Mouse (Mus musculus): Measurements from ENCODE around the gene Nav1. TPM values are rescaled to one million over a fixed set of nuclear protein-coding genes. Genes with fewer than 3 reads are reported as not detected.

The Nav1 gene
- polyA plus RNA-seq, 1 experiment from 2014 or later: 34.9 TPM

DNA sequence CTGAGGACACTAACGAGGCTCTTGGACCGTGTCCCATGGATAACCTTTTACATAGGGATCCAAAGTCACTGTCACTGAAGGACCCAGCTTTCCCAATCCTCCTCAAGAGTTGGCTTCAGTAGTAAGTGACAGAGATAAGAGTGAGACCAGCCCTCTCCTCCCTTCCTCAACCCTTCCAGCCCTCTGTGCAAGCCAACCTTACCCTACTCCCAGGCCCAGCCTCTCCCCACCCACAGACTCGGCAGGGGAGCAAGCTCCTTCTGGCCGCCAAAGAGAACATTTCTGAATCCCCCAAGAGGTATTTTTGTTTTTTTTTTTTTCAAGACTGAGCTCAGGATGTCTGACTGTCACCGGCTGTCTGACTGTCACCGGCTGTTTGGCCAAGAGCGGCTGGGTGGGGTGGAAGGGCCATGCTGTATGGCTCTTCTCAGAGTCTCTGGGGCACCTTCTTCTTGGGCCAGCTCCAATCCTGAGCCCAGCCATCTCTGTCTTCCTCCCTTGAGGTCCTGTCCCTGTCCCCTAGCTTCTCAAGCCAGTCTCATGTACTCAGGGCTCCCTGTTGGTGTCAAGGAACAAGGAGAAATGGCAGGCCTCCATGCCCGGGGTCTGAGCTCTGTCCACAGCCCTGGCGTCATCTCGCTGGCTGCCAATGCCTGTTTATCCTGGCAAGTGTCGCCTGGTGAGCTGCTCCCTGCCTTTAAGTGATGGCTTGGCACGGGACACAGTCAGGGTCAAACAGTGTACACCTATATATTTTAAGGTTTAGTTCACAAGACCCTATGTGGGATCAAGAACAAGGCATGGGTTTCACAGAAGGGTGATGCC is 68.4 kb downstream of the Nav1 start:
- WGBS: 87% methylated on average over 12 of the region's 12 CpGs
- no peak overlapping the region for H3K9ac ChIP-seq

DNA sequence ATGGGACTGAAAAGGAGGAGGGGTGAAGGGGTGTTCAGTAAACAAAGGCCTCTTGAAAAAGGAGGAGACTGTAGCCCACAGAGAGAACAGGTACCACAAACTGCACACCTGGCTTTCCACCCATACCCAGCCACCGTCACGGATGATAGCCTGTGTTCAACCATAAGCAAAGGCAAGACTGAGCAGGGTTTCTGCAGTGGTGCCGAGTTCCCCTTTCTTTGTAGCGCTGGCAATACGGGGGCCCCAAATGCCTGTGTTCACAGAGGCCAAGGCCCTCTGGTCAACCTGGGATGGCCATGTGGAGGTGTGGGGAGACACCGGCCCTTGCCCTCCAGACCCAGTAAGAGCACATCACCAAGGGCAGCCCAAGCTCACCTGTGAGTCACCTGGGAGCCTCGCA is 70.3 kb downstream of the Nav1 start:
- ATAC-seq (ENCODE audit: low read depth): no peak
- Histone ChIP-seq H3K27me3 (no peaks in the 10 kb centered on the region), H3K27ac (replicated peaks) (no peak overlapping the region), H3K4me1 (replicated peaks) (peaks cover 18% of the 10 kb centered on the region), H3K9ac (no peak overlapping the region), H3K9me3 (no peaks in the 10 kb centered on the region), H3K36me3 (peaks cover 35% of the 10 kb centered on the region), H3K4me3 (no peak overlapping the region), H3K4me2 (no peak overlapping the region)
- 92% methylated on average over 7 of the region's 7 CpGs for WGBS

More for the DNA sequence above, 68.4 kb downstream of the Nav1 start:
- Histone ChIP-seq H3K27ac (replicated peaks) (no peak overlapping the region), H3K4me2 (no peak overlapping the region), H3K36me3 (peaks cover 28% of the 10 kb centered on the region), H3K4me3 (no peak overlapping the region), H3K27me3 (no peaks in the 10 kb centered on the region), H3K4me1 (replicated peaks) (peaks cover 36% of the 10 kb centered on the region), H3K9me3 (no peaks in the 10 kb centered on the region)
- no peak for ATAC-seq (ENCODE audit: low read depth)

DNA sequence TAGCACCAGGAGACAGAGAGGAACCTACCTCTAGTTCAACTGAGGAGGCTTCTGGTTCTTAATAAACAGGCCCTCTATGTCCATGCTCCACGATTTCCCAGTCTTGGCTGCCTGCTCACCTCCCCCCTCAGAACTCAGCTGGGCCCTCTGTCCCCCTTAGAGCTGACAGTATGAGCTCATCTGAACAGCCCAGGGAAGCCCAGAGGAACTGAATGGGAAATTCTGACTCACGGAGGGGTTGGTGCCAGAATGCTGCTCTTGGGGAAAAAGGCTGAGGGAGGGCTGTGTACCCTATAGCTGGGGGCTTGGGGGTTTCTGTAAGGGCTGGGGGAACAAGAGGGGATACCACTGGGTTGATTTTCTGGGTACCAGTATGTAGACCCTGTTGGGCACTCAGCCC is 70.8 kb downstream of the Nav1 start:
- H3K27me3 ChIP-seq: no peaks in the 10 kb centered on the region
- ATAC-seq (ENCODE audit: low read depth): no peak
- no peaks in the 10 kb centered on the region for H3K9me3 ChIP-seq
- no peak overlapping the region for H3K4me2 ChIP-seq
- WGBS: 58% methylated on average over 2 of the region's 2 CpGs
- peaks cover 40% of the 10 kb centered on the region for H3K36me3 ChIP-seq
- peaks cover 18% of the 10 kb centered on the region for H3K4me1 ChIP-seq (replicated peaks)
- H3K9ac ChIP-seq: no peak overlapping the region
- H3K27ac ChIP-seq (replicated peaks): no peak overlapping the region
- no peak overlapping the region for H3K4me3 ChIP-seq

DNA sequence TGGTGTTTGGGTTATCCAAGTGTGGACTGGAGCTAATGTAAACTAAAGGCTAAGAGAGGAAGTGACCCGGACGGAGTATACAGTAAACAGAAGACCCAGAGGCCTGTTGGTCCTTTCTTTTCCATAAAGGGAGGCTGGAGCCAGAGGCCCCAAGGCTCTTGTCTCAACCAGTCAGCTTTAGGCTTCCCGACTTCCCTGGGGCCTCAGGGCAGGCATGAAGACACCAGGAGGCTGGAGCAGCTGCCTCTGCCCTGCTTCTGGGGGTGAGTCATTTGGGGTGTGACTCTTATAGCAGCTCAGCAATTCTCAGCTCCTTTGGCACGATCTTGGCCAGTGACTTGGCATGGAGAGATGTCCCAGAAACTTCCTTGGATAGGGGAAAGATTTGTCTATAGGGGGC is 71.8 kb downstream of the Nav1 start:
- Histone ChIP-seq H3K4me2 (no peak overlapping the region), H3K9ac (no peak overlapping the region), H3K9me3 (no peaks in the 10 kb centered on the region), H3K4me1 (replicated peaks) (peaks cover 18% of the 10 kb centered on the region), H3K36me3 (peaks cover 51% of the 10 kb centered on the region), H3K4me3 (no peak overlapping the region), H3K27me3 (no peaks in the 10 kb centered on the region), H3K27ac (replicated peaks) (no peak overlapping the region; the same call in 1 of the 2 replicates)
- ATAC-seq (ENCODE audit: low read depth): no peak
- 40% methylated on average over 4 of the region's 4 CpGs for WGBS

DNA sequence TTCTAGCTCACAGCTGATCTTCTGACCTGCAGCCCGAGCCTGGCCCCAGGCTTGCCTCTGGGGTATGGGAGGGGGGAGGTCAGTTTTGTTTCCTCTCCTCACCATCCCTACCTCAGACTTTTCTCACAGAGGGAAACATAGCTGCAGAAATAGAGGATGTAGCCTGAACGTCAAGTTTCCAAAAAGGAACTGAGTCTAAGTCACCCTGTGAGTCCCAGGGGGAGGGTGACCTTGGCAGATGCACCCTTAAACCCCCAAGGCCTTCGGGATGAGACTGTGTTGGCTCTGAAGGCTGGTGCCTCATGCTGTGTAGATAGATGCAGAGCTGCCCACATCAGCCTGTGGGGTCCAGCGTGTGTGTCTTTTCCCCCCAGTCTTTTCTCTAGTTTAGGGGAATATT is 72.3 kb downstream of the Nav1 start:
- Histone ChIP-seq H3K27me3 (no peaks in the 10 kb centered on the region), H3K4me1 (replicated peaks) (peaks cover 18% of the 10 kb centered on the region), H3K27ac (replicated peaks) (no peak overlapping the region), H3K36me3 (peaks cover 54% of the 10 kb centered on the region), H3K4me3 (no peak overlapping the region), H3K9ac (no peak overlapping the region), H3K4me2 (no peak overlapping the region), H3K9me3 (no peaks in the 10 kb centered on the region)
- 64% methylated on average over 4 of the region's 4 CpGs for WGBS
- ATAC-seq (ENCODE audit: low read depth): no peak

DNA sequence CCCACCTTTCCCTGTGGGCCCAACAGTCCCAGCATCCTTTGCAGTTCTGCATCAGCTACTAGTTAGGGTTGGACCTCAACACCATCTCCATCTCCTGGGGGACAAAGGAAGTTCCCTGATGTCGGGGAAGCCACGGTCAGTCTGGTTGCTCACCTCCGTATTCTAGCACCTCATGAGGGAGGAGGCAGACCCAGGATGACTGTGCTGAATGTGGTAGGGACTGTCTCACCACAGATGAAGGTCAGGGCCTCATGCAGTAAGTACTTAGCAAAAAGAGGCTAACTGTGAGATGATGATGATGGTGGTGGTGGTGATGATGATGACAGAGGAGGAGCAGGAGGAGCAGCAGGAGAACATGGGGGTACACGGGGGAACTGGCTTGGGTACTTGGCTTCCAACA is 73.0 kb downstream of the Nav1 start:
- H3K27ac ChIP-seq (replicated peaks): no peak overlapping the region
- no peak for ATAC-seq (ENCODE audit: low read depth)
- H3K4me2 ChIP-seq: no peak overlapping the region
- H3K4me1 ChIP-seq (replicated peaks): peaks cover 18% of the 10 kb centered on the region
- no peaks in the 10 kb centered on the region for H3K27me3 ChIP-seq
- H3K4me3 ChIP-seq: no peak overlapping the region
- no peaks in the 10 kb centered on the region for H3K9me3 ChIP-seq
- H3K9ac ChIP-seq: no peak overlapping the region
- peaks cover 61% of the 10 kb centered on the region for H3K36me3 ChIP-seq
- 89% methylated on average over 4 of the region's 4 CpGs for WGBS

DNA sequence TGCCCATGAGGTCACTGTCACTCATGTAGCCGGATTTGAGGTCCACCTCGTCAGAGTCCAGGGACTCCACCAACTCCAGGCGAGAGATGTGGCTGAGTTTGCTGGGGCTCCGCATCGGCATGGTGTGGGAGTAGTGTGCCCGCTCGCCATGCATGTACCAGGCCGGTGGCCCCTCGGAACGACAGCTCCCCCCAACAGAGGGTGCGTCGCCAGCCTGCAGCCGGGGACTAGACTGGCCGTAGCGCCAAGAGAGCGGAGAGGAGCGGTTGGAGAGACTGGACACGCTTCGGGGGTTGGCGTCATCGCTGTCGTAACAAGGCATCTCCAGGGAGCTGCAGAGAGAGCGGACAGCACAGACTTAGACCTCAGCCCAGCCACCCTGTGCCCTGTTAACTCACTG is 74.7 kb downstream of the Nav1 start:
- no peak overlapping the region for H3K27ac ChIP-seq (replicated peaks)
- H3K9me3 ChIP-seq: no peaks in the 10 kb centered on the region
- H3K4me3 ChIP-seq: no peak overlapping the region
- no peak overlapping the region for H3K9ac ChIP-seq
- no peak for ATAC-seq (ENCODE audit: low read depth)
- 92% methylated on average over 23 of the region's 23 CpGs for WGBS
- peaks cover 18% of the 10 kb centered on the region for H3K4me1 ChIP-seq (replicated peaks)
- no peak overlapping the region for H3K4me2 ChIP-seq
- no peaks in the 10 kb centered on the region for H3K27me3 ChIP-seq
- H3K36me3 ChIP-seq: peaks cover 70% of the 10 kb centered on the region

DNA sequence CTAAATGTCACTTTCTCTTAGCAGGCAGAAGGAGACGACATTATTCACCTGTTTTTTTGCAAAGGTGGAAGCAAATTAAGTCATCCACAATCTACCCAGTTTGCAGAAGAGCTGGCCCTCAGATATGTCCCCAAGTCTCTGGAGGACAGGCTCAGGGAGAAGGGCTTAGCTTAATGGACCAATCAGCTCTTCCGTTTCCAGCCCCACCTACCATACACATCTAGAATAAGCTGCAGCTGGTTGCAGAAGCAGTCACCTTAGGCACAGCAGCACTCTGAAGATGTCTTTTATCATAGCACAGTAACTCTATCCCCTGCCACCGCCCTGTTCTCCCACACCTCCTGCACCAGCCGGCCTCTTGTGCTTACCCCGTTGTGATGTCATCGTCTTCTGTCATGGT is 75.1 kb downstream of the Nav1 start:
- WGBS: 96% methylated on average over 6 of the region's 6 CpGs
- ATAC-seq (ENCODE audit: low read depth): no peak
- Histone ChIP-seq H3K27me3 (no peaks in the 10 kb centered on the region), H3K4me1 (replicated peaks) (peaks cover 18% of the 10 kb centered on the region), H3K4me3 (no peak overlapping the region), H3K27ac (replicated peaks) (no peak overlapping the region), H3K36me3 (peaks cover 68% of the 10 kb centered on the region), H3K9ac (no peak overlapping the region), H3K9me3 (no peaks in the 10 kb centered on the region), H3K4me2 (no peak overlapping the region)

DNA sequence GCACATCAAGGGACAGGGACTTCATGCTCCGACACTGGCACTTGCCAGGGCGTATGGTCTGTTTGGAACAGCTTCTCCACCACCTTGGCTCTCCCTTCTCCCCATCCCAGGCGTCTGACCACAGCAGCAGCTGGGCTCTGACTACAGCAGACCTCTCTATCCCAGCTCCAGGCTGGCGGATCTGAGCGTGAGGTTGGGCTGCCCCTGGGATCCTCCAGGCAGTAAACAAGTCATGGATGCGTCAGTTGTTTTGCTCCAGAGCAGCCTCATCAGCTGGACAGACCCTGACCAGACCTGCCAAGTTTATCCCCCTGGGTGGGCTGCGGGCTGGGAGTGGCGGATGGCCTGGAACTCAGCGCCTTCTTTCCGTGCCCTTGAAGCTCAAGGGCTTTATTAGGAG is 76.0 kb downstream of the Nav1 start:
- WGBS: 68% methylated on average over 10 of the region's 10 CpGs
- no peak overlapping the region for H3K27ac ChIP-seq (replicated peaks)
- H3K36me3 ChIP-seq: peaks cover 60% of the 10 kb centered on the region
- H3K4me1 ChIP-seq (replicated peaks): peaks cover 14% of the 10 kb centered on the region
- H3K9ac ChIP-seq: no peak overlapping the region
- H3K9me3 ChIP-seq: no peaks in the 10 kb centered on the region
- no peak; the same call in 1 of the 2 replicates for ATAC-seq (ENCODE audit: low read depth)
- no peak overlapping the region for H3K4me2 ChIP-seq
- no peak overlapping the region for H3K4me3 ChIP-seq
- H3K27me3 ChIP-seq: no peaks in the 10 kb centered on the region

DNA sequence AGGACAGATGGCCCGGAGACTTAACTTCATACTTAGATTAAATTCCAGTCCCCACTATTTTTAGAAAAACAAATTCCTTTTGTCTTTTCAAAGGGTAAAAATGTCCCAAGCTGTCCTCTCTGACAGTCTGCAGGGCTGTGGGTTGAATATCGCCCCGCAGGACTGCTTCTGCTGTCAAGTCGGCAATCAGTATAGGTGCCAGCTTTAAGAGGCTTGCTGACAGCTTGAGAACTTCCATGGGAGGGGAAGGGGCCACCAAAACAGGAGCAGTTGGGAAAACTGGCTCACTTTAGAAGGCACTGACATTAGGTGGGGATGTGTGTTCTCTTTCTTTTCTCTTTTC is 82.6 kb downstream of the Nav1 start:
- Histone ChIP-seq H3K9ac (no peak overlapping the region), H3K9me3 (no peaks in the 10 kb centered on the region), H3K4me3 (no peak overlapping the region), H3K27ac (replicated peaks) (no peak overlapping the region), H3K27me3 (no peaks in the 10 kb centered on the region), H3K4me2 (no peak overlapping the region), H3K36me3 (peaks cover 17% of the 10 kb centered on the region), H3K4me1 (replicated peaks) (peaks cover 9% of the 10 kb centered on the region)
- ATAC-seq (ENCODE audit: low read depth): no peak
- WGBS: 71% methylated on average over 4 of the region's 4 CpGs

DNA sequence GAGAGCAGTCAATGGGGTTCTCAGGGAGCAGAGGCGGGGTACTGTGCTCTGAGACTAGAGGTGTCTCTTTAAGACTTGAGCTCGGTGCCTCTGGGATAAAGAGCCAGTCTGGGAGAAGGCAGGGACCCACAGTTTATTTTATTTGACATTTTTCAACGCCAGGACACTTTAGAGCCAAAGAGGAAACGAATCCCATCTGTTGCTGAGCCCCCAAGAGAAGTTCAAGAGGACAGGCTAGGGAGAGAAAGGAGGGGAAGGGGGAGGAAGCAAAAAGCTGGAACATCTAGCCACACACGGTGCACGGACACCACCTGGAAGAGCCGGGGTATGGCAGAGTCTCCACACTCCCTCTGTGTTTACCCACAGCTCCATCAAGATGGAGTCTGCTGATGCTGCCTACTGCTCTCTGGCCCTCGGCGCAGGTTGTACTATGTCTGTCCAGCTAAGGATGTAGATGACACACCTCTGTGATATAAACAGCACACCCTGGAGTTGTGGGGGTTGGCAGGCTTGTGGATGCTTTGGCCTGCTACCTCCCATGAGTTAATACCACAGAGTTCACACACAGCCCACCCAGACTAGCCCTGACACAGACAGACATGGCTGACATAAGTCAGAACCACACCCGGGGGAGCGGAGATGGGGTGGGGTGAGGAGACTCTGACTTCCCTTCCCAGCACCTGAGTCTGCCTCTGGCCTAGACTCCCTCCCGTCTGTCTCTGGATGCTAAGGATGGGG is 83.1 kb downstream of the Nav1 start:
- ATAC-seq (ENCODE audit: low read depth): no peak
- H3K9me3 ChIP-seq: no peaks in the 10 kb centered on the region
- H3K4me3 ChIP-seq: no peak overlapping the region
- peaks cover 15% of the 10 kb centered on the region for H3K4me1 ChIP-seq (replicated peaks)
- H3K27me3 ChIP-seq: no peaks in the 10 kb centered on the region
- 82% methylated on average over 12 of the region's 12 CpGs for WGBS
- H3K27ac ChIP-seq (replicated peaks): no peak overlapping the region
- H3K9ac ChIP-seq: no peak overlapping the region
- H3K4me2 ChIP-seq: no peak overlapping the region
- H3K36me3 ChIP-seq: peaks cover 13% of the 10 kb centered on the region

DNA sequence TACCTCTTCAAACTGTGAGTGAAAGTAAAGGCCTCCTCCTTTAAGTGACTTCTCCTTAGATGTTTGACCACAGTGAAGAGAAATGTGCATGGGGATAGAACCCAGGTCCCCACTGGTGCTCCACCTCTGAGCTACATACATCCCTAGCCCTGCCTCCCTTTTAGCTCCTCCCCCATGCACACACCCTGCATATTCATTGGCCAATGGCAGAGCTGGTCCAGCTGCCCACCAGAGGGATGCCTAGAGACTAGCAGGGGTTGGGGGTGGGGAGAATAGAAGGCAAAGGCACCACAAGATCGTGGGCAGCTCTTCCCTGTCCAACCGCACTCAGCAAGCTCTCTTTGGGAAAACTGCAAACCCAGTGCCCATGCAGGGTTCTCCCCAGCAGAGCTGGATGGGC is 83.8 kb downstream of the Nav1 start:
- no peak overlapping the region for H3K4me3 ChIP-seq
- H3K27me3 ChIP-seq: no peaks in the 10 kb centered on the region
- H3K9me3 ChIP-seq: no peaks in the 10 kb centered on the region
- H3K4me1 ChIP-seq (replicated peaks): peaks cover 21% of the 10 kb centered on the region
- H3K36me3 ChIP-seq: peaks cover 9% of the 10 kb centered on the region
- no peak for ATAC-seq (ENCODE audit: low read depth)
- WGBS: 78% methylated on average over 2 of the region's 2 CpGs
- no peak overlapping the region for H3K9ac ChIP-seq
- no peak overlapping the region for H3K27ac ChIP-seq (replicated peaks)
- H3K4me2 ChIP-seq: no peak overlapping the region

Measured in neural tube, embryonic 13.5 days (tissue).